Mouse (Mus musculus): ENCODE results near the gene Olfr156. TPM values are rescaled to one million over a fixed set of nuclear protein-coding genes. Genes with fewer than 3 reads are reported as not detected.

The Olfr156 gene
- not detected for polyA plus RNA-seq (2014; fragmentation: Illumina TruSeq; extraction: RNeasy Lipid Tissue Mini Kit (QIAGEN cat#74804))

DNA sequence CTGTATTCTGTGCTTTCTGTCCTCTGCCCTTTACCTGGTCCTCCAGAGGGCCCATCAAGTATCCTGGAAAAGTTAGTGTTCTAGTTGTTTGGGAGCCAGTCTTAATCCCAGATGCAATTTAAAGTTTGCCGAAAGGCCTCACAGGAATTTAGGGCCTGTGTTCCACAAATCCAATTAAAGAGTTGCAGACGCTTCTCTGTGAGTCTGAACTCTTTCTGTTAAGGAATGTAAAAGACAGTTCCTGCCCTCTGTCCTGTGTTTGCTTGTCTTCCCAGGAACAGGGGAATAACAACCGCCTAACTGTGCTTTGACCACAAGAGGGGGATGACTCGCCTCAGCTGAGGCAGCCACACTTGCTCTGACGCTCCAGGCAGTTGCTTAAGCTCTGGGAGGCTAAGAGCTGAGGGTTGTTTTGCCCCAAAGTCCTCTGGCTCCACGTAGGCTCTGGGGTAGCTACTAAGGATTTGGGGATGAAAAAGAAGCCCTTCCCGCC is at the start of gene Olfr156:
Olfr156 (minus strand) TSS at position 51 of the 493 bp plus-strand sequence.

DNA sequence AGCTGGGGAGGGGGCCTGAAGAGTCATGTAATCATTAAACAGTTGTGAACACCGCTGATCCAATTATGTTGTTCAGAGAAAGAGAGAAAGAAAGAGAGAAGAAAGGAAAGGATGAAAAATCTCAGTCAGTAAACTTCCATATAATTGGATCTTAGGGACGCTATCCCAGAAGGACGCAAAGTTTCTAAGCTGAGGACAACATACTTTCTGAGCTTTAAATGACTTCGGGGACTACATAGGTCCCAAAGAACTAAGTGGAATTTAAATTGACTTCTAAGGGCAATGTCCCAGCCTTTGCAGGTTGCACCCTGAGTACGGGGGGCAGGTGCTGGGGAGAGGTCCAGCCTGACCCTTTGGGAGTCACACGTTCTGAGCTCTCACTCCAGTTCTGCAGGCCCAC is 27.6 kb upstream of the Olfr156 start, which contains the start of gene Olfr155:
Olfr155 (plus strand) TSS at position 301 of the 400 bp plus-strand sequence.

DNA sequence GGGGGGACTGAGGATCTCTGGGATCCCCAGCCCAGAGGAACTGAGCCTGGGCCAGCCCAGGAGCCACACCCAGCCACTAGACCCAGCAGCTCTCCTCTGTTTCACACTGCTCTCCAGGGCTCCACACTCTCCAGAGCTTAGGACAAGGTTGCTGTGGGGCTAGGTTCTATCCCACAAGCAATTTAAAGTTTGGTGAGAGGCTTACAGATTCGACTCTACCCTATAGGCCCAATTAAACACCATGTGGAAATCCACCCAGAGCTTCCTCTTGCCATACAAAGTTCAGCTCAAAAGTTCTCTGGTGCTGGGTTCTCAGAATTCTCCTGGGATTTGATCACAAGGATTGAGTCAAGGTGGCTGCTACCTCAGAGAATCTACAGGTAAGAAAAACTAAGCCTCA is 16.4 kb upstream of the Olfr156 start, which contains the start of gene Olfr157:
Olfr157 (minus strand) TSS at position 101 of the 400 bp plus-strand sequence.

DNA sequence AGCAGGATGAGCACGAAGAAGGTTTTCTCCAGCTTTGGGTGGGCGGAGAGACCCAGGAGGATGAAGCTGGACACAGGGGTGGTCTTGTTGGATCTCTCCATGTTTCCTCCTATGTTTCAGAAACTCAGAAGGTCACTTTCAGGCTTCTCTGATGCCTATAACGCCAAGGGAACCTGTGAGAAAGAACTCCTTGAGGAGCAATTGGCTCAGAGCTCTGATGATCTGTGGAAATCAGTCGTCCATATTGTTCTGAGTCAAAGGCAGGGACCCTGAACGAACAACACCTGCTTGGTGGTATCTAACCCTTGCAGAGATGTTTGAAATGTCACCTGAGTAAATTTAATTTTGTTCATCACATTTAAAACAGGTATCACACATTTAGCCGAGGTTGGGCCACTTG is 52.8 kb downstream of the Olfr156 start, which contains the start of gene Olfr159:
Olfr159 (minus strand) TSS at position 101 of the 400 bp plus-strand sequence.

Other genes with a start within 250 kb of the Olfr156 start
- gene Rgp1, start 245.2 kb downstream of the Olfr156 start, polyA plus RNA-seq (2014; fragmentation: Illumina TruSeq; extraction: RNeasy Lipid Tissue Mini Kit (QIAGEN cat#74804)) = 3.4 TPM
- gene Gba2, start 245.0 kb downstream of the Olfr156 start, polyA plus RNA-seq (2014; fragmentation: Illumina TruSeq; extraction: RNeasy Lipid Tissue Mini Kit (QIAGEN cat#74804)) = 2.5 TPM
- not detected for gene Msmp, start 239.4 kb downstream of the Olfr156 start, polyA plus RNA-seq (2014; fragmentation: Illumina TruSeq; extraction: RNeasy Lipid Tissue Mini Kit (QIAGEN cat#74804))
- gene Npr2, start 192.0 kb downstream of the Olfr156 start, polyA plus RNA-seq (2014; fragmentation: Illumina TruSeq; extraction: RNeasy Lipid Tissue Mini Kit (QIAGEN cat#74804)) = 21.7 TPM
- gene Spag8, start 170.3 kb downstream of the Olfr156 start, polyA plus RNA-seq (2014; fragmentation: Illumina TruSeq; extraction: RNeasy Lipid Tissue Mini Kit (QIAGEN cat#74804)) = not detected
- 2.4 TPM for gene Hint2, start 167.4 kb downstream of the Olfr156 start, polyA plus RNA-seq (2014; fragmentation: Illumina TruSeq; extraction: RNeasy Lipid Tissue Mini Kit (QIAGEN cat#74804))
- gene Tmem8b, start 154.9 kb downstream of the Olfr156 start, polyA plus RNA-seq (2014; fragmentation: Illumina TruSeq; extraction: RNeasy Lipid Tissue Mini Kit (QIAGEN cat#74804)) = 5.4 TPM
- gene Fam221b, start 154.8 kb downstream of the Olfr156 start, polyA plus RNA-seq (2014; fragmentation: Illumina TruSeq; extraction: RNeasy Lipid Tissue Mini Kit (QIAGEN cat#74804)) = 0.14 TPM
- not detected for gene Olfr70, start 123.1 kb downstream of the Olfr156 start, polyA plus RNA-seq (2014; fragmentation: Illumina TruSeq; extraction: RNeasy Lipid Tissue Mini Kit (QIAGEN cat#74804))
- not detected for gene Olfr71, start 113.6 kb downstream of the Olfr156 start, polyA plus RNA-seq (2014; fragmentation: Illumina TruSeq; extraction: RNeasy Lipid Tissue Mini Kit (QIAGEN cat#74804))
- gene Hrct1, start 96.7 kb downstream of the Olfr156 start, polyA plus RNA-seq (2014; fragmentation: Illumina TruSeq; extraction: RNeasy Lipid Tissue Mini Kit (QIAGEN cat#74804)) = not detected
- gene Spaar, start 93.9 kb downstream of the Olfr156 start, polyA plus RNA-seq (2014; fragmentation: Illumina TruSeq; extraction: RNeasy Lipid Tissue Mini Kit (QIAGEN cat#74804)) = 0.37 TPM
- not detected for gene Olfr159, start 52.9 kb downstream of the Olfr156 start, polyA plus RNA-seq (2014; fragmentation: Illumina TruSeq; extraction: RNeasy Lipid Tissue Mini Kit (QIAGEN cat#74804))
- gene Olfr157, start 16.3 kb upstream of the Olfr156 start, polyA plus RNA-seq (2014; fragmentation: Illumina TruSeq; extraction: RNeasy Lipid Tissue Mini Kit (QIAGEN cat#74804)) = not detected
- gene Olfr155, start 27.7 kb upstream of the Olfr156 start, polyA plus RNA-seq (2014; fragmentation: Illumina TruSeq; extraction: RNeasy Lipid Tissue Mini Kit (QIAGEN cat#74804)) = not detected
- gene Reck, start 51.6 kb upstream of the Olfr156 start, polyA plus RNA-seq (2014; fragmentation: Illumina TruSeq; extraction: RNeasy Lipid Tissue Mini Kit (QIAGEN cat#74804)) = 33.6 TPM
- 22.4 TPM for gene Glipr2, start 133.5 kb upstream of the Olfr156 start, polyA plus RNA-seq (2014; fragmentation: Illumina TruSeq; extraction: RNeasy Lipid Tissue Mini Kit (QIAGEN cat#74804))
- gene Ccin, start 159.6 kb upstream of the Olfr156 start, polyA plus RNA-seq (2014; fragmentation: Illumina TruSeq; extraction: RNeasy Lipid Tissue Mini Kit (QIAGEN cat#74804)) = not detected
- 95.6 TPM for gene Clta, start 180.6 kb upstream of the Olfr156 start, polyA plus RNA-seq (2014; fragmentation: Illumina TruSeq; extraction: RNeasy Lipid Tissue Mini Kit (QIAGEN cat#74804))